Mouse (Mus musculus): ENCODE measurements around the gene Nup62.

DNA sequence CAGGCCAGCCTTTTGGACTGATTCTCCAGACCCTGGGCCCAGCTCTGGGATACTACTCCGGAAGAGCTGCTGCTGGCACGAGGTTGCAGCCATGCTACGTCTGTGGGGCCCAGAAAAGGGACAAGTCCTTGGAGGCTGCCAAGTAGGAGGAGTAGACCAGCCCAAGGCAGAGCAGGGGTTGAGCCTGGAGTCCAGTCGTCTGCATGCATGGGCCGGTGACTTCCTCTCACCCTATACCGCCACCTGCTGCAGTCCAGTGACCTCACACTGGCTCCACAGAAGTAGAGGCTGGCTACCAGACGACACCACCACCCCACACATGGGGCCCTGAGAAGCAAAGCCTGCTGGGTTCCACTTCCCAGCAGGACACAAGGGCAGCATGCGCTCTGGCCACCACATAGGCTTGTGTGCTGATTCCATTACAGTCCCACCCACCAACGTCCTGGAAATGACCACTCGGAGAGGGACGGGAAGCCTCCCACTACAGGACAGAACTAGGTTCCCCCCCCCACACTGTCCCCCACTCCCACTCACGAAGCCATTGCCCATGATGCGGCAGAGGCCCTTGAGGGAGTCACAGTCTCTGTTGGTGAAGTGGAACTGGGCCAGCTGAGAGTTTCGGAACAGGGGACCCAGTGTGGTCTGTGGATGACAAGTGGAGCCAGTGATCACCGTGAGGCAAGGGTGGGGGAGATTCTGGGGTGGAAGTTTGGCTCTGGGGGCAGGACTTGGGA, 50.6 kb downstream of the Nup62 start:
- TF ChIP-seq POLR2A (IDR thresholded peaks at IDR 0.05; ENCODE audit: insufficient read length, low read depth) (no peak), CEBPB (IDR thresholded peaks at IDR 0.05; ENCODE audit: insufficient read depth, poor library complexity, severe bottlenecking) (no peak), USF1 (IDR thresholded peaks at IDR 0.05; ENCODE audit: low read depth) (no peak), E2F4 (IDR thresholded peaks at IDR 0.05; ENCODE audit: insufficient read depth) (no peak), MYOD1 (IDR thresholded peaks at IDR 0.05; ENCODE audit: control insufficient read depth in 1 of 3, insufficient read length in 2 of 3, low read depth in 2 of 3) (peak in 1 of 3 experiments; percentile 31), MYOG (IDR thresholded peaks at IDR 0.05; ENCODE audit: control insufficient read depth in 1 of 3, insufficient read depth in 1 of 3, insufficient read length in 2 of 3, low read depth in 2 of 3) (no peak)

Data from myocyte (in vitro differentiated cells).